Comparison of ENCODE assay signal across 8 mouse cellular contexts in genomic region chr11:57934391-57934850, GRCm38 (mm10).
A peak's percentile ranks its signal among the peaks of the same experiment; 100 is the strongest.
DNase-seq lines count a peak whose midpoint lies in the region; ATAC-seq and TF ChIP-seq lines count a peak whose summit lies in the region.

No protein-coding gene starts in this region.

- intact Hi-C loops in left cerebral cortex, adult 2 months (cut with DNase I), result loop anchor here (1.0 to 5.0 kb wide), 5 partner anchors 66 to 460 kb away; no protein-coding TSS in a partner anchor

- peak; percentile 84 for DNase-seq in T-cell, adult 2 months (ENCODE audit: low spot score)
- peak; percentile 61 to 62 for DNase-seq in gastrocnemius, adult 8-10 months (ENCODE audit: low spot score in 2 of 2)
- DNase-seq in hindlimb bud, embryonic 11.5 days (ENCODE audit: extremely low spot score, low read depth, low spot score), result peak; percentile 62
- DNase-seq in left cerebral cortex, adult 2 months (ENCODE audit: extremely low spot score in 1 of 2, low spot score in 2 of 2), result peak; percentile 81 to 93
- peak; percentile 87 to 93 for DNase-seq in right cerebral cortex, adult 2 months (ENCODE audit: low spot score in 2 of 2)
- peak; percentile 76 for DNase-seq in urinary bladder, postnatal 10 days (ENCODE audit: low spot score)

- peaks cover 49% of the 10 kb centered on the region for H3K27me3 ChIP-seq in megakaryocyte, embryonic 14.5 days (replicated peaks)

- no peaks in the 10 kb centered on the region for H3K36me3 ChIP-seq in megakaryocyte, embryonic 14.5 days (replicated peaks; ENCODE audit: low read length)

- peak; percentile 94 for ATAC-seq in common myeloid progenitor, adult 5-6 weeks (replicated peaks; ENCODE audit: low read depth, poor library complexity, severe bottlenecking)

- H3K4me1 ChIP-seq in megakaryocyte, embryonic 14.5 days, result peaks cover 8% of the 10 kb centered on the region

- peak overlapping the region; percentile 11; the same call in 1 of the 2 replicates for H3K4me3 ChIP-seq in left cerebral cortex, adult 2 months
- H3K4me3 ChIP-seq in megakaryocyte, embryonic 14.5 days (replicated peaks), result peak overlapping the region; percentile 84

- peaks cover 4% of the 10 kb centered on the region for H3K9me3 ChIP-seq in megakaryocyte, embryonic 14.5 days

- TF ChIP-seq CTCF in left cerebral cortex, adult 2 months (IDR thresholded peaks at IDR 0.05), result peak; percentile 97

- H3K27ac ChIP-seq in left cerebral cortex, adult 2 months, result no peak overlapping the region
